Mouse (Mus musculus) skeletal muscle tissue, adult 2 months (tissue): ENCODE measurements around the gene Mkks.
"Not testable (repeated sequence)": the region's sequence is repeated elsewhere in the genome, so short reads cannot be mapped to it uniquely, and the experiment has no call there.

ENCODE experiments used
- DNase-seq: peaks from one replicate; pipeline ENCODE4 v3.0.0-alpha.2; 2012; ENCODE audit warnings: low read depth, low spot score

Mkks gene

DNA sequence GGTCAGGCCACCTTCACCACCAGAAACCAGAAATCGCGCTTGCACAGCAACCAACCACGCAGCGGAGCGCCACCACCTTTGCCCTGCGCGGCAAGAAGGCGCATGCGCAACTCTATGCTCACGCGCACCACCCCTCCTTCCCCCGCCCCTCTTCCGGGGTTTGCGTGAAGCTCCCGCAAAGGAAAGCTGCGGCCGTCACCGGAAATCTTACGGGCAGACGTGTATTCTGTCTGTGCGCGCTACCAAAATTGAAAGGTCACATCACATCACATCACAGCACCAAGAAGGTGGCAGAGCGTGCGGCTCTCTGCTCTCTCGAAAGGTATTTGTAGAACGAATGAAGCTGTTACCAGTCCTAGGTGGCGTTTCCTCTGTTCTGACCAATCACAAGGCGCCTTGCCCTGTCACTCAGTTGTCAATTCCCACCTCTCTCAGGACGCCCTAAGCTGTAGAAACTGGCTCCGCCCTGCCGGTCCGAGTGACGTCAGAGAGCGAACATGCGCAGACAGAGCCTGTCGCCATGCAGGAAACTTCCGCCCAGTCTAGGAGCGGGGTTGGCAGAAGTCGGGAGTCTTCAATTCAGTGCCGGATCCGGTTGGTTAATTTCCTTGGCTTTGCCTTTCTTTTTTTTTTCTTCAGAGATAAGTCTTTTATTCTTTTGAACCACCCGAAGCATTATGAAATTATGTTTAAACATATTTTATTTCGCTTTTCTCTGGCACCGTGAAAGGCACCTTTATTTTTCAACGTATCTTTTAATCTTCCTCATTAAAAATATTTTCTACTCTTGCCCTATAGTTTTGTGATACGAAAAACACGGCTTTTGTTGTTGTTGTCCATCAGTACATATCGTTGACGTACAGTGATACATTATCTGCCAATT, at the start of gene Mkks, which contains the start of the genes Slx4ip and AL731706.1:
Gene Mkks, minus strand, starts transcription at position 322 of the 883 bp plus-strand sequence.
Gene Slx4ip, plus strand, starts transcription at position 151 of the 883 bp plus-strand sequence.
Gene AL731706.1, minus strand, starts transcription at position 322 of the 883 bp plus-strand sequence.
- peak; percentile 100 for DNase-seq

DNA sequence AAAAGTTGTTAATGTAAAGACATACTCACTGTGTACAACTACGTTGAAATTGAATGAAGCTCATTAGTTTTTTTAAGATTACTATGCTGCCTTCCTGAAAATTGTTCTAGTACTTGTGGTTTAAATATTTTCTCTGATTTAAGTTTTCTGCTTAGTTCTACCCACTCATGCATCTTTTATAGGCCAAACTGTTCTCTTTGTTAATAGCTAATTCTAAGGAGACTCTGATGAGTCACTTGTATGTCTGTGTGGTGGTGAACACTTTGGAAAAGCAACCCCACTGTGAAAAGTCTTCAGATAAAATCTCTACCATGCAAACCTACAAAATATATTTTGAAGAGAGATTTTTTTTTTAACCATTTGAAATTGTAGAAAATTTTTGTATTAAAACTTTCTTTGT, 47.1 kb upstream of the Mkks start:
- DNase-seq = no peak

GRCm38 (mm10) chr2:136936391-136937288, 45.5 kb upstream of the Mkks start:
- no peak for DNase-seq

GRCm38 (mm10) chr2:136921003-136921408, 29.8 kb upstream of the Mkks start:
- DNase-seq = peak; percentile 39

DNA sequence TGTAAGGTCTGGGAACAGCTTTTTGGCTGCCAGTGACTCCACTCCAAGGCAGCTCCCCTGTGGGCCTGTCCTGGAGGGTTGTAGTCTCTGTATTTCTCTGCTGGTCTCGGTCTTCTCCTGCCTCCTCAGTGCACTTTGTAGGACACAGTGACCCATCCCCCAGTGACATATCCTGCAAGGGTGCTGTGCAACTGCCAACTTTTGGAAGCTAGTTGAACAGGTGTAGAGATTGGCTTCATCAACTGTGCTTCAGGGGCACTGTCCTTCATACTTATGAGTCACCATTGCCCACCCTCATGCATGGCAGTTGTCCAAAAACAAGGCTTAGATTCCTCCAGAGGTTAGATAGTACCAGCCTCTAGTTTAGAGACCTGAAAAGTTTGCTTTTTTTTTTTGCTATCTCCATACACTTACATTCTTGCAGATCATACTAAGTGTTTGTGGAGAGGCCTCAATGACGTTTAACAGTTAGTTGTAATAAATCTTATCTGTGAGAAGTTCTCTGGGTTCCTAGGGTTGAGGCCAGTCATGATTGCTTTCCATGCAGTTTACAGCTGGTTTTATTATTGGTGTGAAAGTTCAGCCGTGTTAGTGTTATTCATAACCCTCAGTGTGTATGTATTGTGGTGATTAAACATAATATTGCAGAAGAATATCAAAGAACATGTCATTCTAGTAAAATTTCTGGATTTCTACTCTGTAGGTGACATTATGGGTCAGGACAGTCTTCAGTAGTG, 29.2 kb upstream of the Mkks start:
- peak; percentile 29 for DNase-seq

GRCm38 (mm10) chr2:136919433-136919832, 28.2 kb upstream of the Mkks start:
- no peak for DNase-seq

- DNase-seq = no peak
Measured at GRCm38 (mm10) chr2:136914334-136914902, 23.2 kb upstream of the Mkks start.

- no peak for DNase-seq
Measured at GRCm38 (mm10) chr2:136913021-136913420, 21.8 kb upstream of the Mkks start.

DNA sequence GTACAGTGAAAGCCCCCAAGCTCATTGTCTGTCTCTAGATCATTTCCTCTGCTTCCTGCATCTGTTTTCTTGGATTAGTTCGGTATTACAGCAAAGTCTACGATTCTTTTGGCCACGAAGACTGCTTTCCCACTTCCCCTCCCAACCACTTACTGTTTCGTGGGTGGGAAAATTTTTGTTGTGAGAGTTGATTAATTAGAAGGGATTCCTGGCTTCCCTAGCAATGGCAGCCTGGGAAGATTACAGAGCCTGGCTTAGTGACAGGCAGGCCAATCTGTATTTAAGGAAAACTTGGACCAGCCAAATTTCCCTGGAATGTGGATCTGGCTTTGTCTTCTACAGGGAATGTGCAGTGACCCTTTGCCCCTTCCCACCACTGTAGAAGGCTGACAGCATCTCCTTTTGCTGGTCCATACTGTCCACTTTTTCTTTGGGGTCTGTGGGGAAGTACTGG, 20.8 kb upstream of the Mkks start:
- no peak for DNase-seq

- no peak for DNase-seq
Measured at GRCm38 (mm10) chr2:136909298-136909697, 18.1 kb upstream of the Mkks start.

DNA sequence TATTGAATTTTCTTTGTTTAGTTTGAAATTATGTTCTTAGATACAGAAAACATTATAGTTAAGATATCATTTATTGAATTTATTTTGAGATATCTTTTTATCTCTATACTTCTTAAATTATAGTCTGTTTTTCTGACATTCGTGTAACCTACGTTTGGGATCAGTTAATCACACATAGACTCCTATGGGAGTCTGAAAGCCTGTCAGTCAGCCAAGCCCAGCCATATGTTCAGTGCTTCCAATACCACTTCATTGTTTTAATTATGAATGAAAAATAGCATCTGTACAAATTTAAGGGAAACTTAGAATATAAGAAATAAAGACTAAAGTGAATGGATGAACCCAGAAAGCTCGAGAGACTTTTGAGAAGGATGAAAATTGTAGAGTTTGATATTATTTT, 17.4 kb upstream of the Mkks start:
- no peak for DNase-seq

DNA sequence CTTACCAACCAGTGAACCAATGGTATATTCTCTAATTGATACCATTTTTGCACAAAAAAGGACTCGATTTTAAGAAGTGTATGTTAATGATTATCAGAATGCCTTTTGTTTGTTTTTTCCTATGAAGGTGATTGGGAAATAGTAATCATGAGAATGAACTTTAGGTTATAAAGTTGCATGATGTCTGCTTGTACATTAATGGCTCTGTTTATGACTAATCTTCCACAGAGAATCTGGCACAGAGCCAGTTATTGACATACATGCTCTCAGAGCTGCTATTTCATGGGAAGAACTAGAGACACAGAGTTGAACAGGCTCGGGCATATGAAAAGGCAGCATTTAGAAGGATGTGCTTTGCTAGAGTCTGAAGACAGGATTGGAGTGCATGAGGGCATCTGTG, 4.9 kb upstream of the Mkks start:
- no peak for DNase-seq

DNA sequence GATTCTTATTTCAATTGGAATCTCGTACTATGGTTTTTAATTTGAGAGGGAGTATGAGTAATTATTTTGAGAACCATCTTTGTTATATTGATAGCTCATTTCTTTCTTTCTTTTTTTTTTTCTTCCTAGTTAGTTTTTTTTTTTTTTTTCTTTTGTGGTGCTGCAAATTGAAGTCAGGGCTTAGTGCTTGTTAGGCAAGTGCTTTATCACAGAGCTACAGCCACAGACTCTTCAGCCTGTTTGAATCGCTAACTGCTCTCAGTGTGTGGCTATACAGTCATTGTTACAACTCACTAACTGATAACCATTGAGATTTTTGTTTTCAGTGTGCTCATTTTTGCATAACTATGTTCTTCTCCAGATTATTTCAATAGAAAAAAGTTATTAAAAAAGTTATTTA, 3.3 kb upstream of the Mkks start:
- no peak for DNase-seq

GRCm38 (mm10) chr2:136891951-136892371, 772 bp upstream of the Mkks start:
- DNase-seq = peak; percentile 98

DNA sequence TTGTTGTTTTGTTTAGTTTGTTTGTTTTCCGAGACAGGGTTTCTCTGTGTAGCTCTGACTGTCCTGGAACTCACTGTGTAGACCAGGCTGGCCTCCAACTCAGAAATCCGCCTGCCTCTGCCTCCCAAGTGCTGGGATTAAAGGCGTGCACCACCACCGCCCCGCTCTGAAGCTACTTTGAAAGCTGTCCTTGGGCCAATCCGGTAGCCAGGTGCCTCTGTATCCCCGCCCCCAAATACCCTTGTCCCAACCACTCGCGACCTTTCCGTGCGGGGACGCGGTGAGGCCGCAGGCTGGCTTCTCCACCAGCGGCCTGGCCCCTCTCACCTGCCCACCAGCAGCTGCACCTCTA, 497 bp downstream of the Mkks start:
- DNase-seq = not testable (repeated sequence)

GRCm38 (mm10) chr2:136886846-136887245, 4.3 kb downstream of the Mkks start:
- DNase-seq = no peak

- DNase-seq = no peak
Measured at GRCm38 (mm10) chr2:136885579-136885978, 5.6 kb downstream of the Mkks start, which contains the start of gene AL731706.2. Gene AL731706.2, minus strand, starts transcription at chr2:136885679.

DNA sequence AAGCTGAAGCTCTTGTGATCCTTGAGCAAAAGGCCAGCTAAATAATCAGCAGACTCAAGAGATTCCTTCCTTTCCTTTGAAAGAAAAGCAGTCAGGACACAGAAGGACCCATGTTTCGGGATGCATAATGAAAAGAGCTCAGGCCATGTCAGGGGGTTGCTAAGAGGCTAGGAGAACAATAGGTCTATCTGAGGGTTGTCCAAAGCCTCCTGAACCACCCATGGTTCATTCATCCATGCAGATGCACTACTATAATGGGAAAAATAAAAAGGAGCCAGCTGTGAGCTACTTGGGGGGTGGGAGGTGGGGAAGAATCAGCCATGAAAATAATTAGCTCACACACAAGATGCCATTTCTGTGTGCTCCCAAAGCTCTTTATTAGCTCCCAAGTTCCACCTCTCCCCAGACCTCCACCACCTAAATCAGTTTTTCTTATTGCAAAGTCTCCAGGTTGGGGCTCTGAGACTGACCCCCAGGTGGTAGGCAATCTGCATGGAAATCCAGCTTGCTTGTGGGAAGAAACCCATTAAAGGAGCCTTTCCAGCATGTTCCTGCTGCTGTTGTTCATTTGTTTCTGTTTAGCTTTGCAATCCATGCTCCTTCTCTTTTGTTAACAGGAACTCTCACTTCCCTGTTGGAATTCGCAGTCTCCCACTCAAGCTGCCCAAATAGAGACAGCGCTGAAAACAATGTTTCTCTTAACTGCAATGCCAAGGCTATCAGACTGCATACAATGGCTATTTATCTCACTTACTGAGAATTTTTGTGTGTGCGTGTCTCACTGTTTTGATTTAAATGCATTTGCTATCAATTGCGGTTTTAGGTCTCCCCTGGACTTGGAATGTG, 36.4 kb downstream of the Mkks start:
- DNase-seq = no peak

- DNase-seq = no peak
Measured at GRCm38 (mm10) chr2:136850366-136850765, 40.8 kb downstream of the Mkks start.

DNA sequence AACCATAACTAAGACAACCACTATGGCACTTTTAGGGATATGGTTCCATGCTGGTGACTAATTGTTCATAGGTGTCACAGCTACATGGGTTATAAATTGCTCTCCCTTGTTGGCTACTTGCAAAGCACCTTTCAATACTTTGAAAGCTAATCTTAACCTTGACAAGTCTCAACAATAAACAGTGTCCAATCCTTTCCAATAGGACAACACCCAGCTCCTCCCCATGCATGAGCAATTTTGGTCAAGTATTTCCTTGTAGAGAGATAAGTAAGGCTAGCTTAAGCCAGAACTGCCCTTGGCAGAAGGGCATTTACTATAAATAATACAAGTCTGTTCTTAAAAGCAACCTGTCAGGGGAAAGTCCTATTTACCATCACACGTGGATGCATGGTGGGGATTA, 53.2 kb downstream of the Mkks start:
- DNase-seq = no peak
